Mouse (Mus musculus): ENCODE measurements around the gene Olfr1013.

The Olfr1013 gene

GRCm38 (mm10) chr2:85766798-85767197 lies at the start of gene Olfr1013:
TSS of gene Olfr1013 (plus strand) at chr2:85767098.
- in situ Hi-C loops (cut with MboI; ENCODE audit: low pct_unique_long_range_greater_than_20kb in 1 of 2, low sequenced_read_pairs in 2 of 2, unreplicated experiment in 1 of 2): loop anchor here in 1 of 2 experiments (25.0 kb wide), 1 partner anchor 721 kb away; the partner anchor contains the start of gene Olfr228

GRCm38 (mm10) chr2:85725793-85726192 lies 41.1 kb upstream of the Olfr1013 start:
- in situ Hi-C loops (cut with MboI; ENCODE audit: low pct_unique_long_range_greater_than_20kb in 1 of 2, low sequenced_read_pairs in 2 of 2, unreplicated experiment in 1 of 2): no loop called here

- in situ Hi-C loops (cut with MboI; ENCODE audit: low pct_unique_long_range_greater_than_20kb in 1 of 2, low sequenced_read_pairs in 2 of 2, unreplicated experiment in 1 of 2): loop anchor here in 1 of 2 experiments (25.0 kb wide), 1 partner anchor 733 kb away; the partner anchor contains the start of gene Olfr228
These were observed 13.1 kb upstream of the Olfr1013 start for GRCm38 (mm10) chr2:85753822-85754221.

- in situ Hi-C loops (cut with MboI; ENCODE audit: low pct_unique_long_range_greater_than_20kb in 1 of 2, low sequenced_read_pairs in 2 of 2, unreplicated experiment in 1 of 2): loop anchor here in 1 of 2 experiments (25.0 kb wide), 1 partner anchor 725 kb away; the partner anchor contains the start of gene Olfr228
These were observed 4.2 kb upstream of the Olfr1013 start, which contains the start of gene Olfr1012 for GRCm38 (mm10) chr2:85762666-85763065. TSS of gene Olfr1012 (minus strand) at chr2:85762766.

- in situ Hi-C loops (cut with MboI; ENCODE audit: low pct_unique_long_range_greater_than_20kb in 1 of 2, low sequenced_read_pairs in 2 of 2, unreplicated experiment in 1 of 2): loop anchor here in 1 of 2 experiments (25.0 kb wide), 1 partner anchor 715 kb away; the partner anchor contains the start of gene Olfr228
These were observed 5.5 kb downstream of the Olfr1013 start, which contains the start of gene Olfr1014 for GRCm38 (mm10) chr2:85772413-85772812. TSS of gene Olfr1014 (plus strand) at chr2:85772713.

GRCm38 (mm10) chr2:85781717-85782116 lies 14.8 kb downstream of the Olfr1013 start, which contains the start of gene Olfr1015:
TSS of gene Olfr1015 (plus strand) at chr2:85782017.
- in situ Hi-C loops (cut with MboI; ENCODE audit: low pct_unique_long_range_greater_than_20kb in 1 of 2, low sequenced_read_pairs in 2 of 2, unreplicated experiment in 1 of 2): no loop called here

- in situ Hi-C loops (cut with MboI; ENCODE audit: low pct_unique_long_range_greater_than_20kb in 1 of 2, low sequenced_read_pairs in 2 of 2, unreplicated experiment in 1 of 2): no loop called here
These were observed 25.4 kb downstream of the Olfr1013 start for GRCm38 (mm10) chr2:85792331-85792730.

- in situ Hi-C loops (cut with MboI; ENCODE audit: low pct_unique_long_range_greater_than_20kb in 1 of 2, low sequenced_read_pairs in 2 of 2, unreplicated experiment in 1 of 2): no loop called here
These were observed 35.5 kb downstream of the Olfr1013 start, which contains the start of gene Olfr1016 for GRCm38 (mm10) chr2:85802444-85802843. TSS of gene Olfr1016 (minus strand) at chr2:85802544.

- in situ Hi-C loops (cut with MboI; ENCODE audit: low pct_unique_long_range_greater_than_20kb in 1 of 2, low sequenced_read_pairs in 2 of 2, unreplicated experiment in 1 of 2): no loop called here
These were observed 37.6 kb downstream of the Olfr1013 start for GRCm38 (mm10) chr2:85804501-85804900.

GRCm38 (mm10) chr2:85818179-85818578 lies 51.3 kb downstream of the Olfr1013 start, which contains the start of gene Olfr1018:
TSS of gene Olfr1018 (plus strand) at chr2:85818479.
- in situ Hi-C loops (cut with MboI; ENCODE audit: low pct_unique_long_range_greater_than_20kb in 1 of 2, low sequenced_read_pairs in 2 of 2, unreplicated experiment in 1 of 2): no loop called here

All from mouse embryonic stem cell (cell line).